Mouse (Mus musculus) fibroblast of lung, adult 2 months (primary cell): Measurements from ENCODE around the gene Phykpl.
"Not testable (repeated sequence)": the region's sequence is repeated elsewhere in the genome, so short reads cannot be mapped to it uniquely, and the experiment has no call there.

ENCODE experiments used
- DNase-seq: peaks from one replicate; pipeline ENCODE4 v3.0.0-alpha.2; 2011; ENCODE audit warnings: low read depth

Phykpl gene

GRCm38 (mm10) chr11:51618894-51619408 lies 34.4 kb downstream of the Phykpl start:
- no peak for DNase-seq

- peak; percentile 96 for DNase-seq
Measured at GRCm38 (mm10) chr11:51619409-51620060, 35.0 kb downstream of the Phykpl start, which contains the start of gene Nhp2. TSS of gene Nhp2 (plus strand) at chr11:51619735.

- no peak for DNase-seq
Measured at GRCm38 (mm10) chr11:51620084-51620483, 35.5 kb downstream of the Phykpl start.

GRCm38 (mm10) chr11:51621776-51622175 lies 37.2 kb downstream of the Phykpl start:
- no peak for DNase-seq

- DNase-seq: no peak
Measured at GRCm38 (mm10) chr11:51622971-51623491, 38.5 kb downstream of the Phykpl start.

- no peak for DNase-seq
Measured at GRCm38 (mm10) chr11:51625187-51625820, 40.7 kb downstream of the Phykpl start.

GRCm38 (mm10) chr11:51627425-51627824 lies 42.9 kb downstream of the Phykpl start:
- DNase-seq: no peak

GRCm38 (mm10) chr11:51627907-51628306 lies 43.4 kb downstream of the Phykpl start:
- DNase-seq: no peak

GRCm38 (mm10) chr11:51629651-51630314 lies 45.2 kb downstream of the Phykpl start:
- DNase-seq: no peak

GRCm38 (mm10) chr11:51632130-51632753 lies 47.7 kb downstream of the Phykpl start:
- no peak for DNase-seq

GRCm38 (mm10) chr11:51633200-51633599 lies 48.6 kb downstream of the Phykpl start:
- DNase-seq: not testable (repeated sequence)

- no peak for DNase-seq
Measured at GRCm38 (mm10) chr11:51633721-51634120, 49.2 kb downstream of the Phykpl start.

GRCm38 (mm10) chr11:51635127-51635524 lies 50.6 kb downstream of the Phykpl start:
- no peak for DNase-seq

- DNase-seq: peak; percentile 61
Measured at GRCm38 (mm10) chr11:51635525-51636322, 51.2 kb downstream of the Phykpl start, which contains the start of gene Rmnd5b. TSS of gene Rmnd5b (minus strand) at chr11:51635896.

GRCm38 (mm10) chr11:51636323-51636684 lies 51.7 kb downstream of the Phykpl start:
- peak; percentile 60 for DNase-seq

- DNase-seq: no peak
Measured at GRCm38 (mm10) chr11:51637971-51638414, 53.4 kb downstream of the Phykpl start.

- no peak for DNase-seq
Measured at GRCm38 (mm10) chr11:51638497-51638896, 53.9 kb downstream of the Phykpl start.

- DNase-seq: no peak
Measured at GRCm38 (mm10) chr11:51640748-51641147, 56.2 kb downstream of the Phykpl start.

- DNase-seq: no peak
Measured at GRCm38 (mm10) chr11:51643202-51643601, 58.6 kb downstream of the Phykpl start.

GRCm38 (mm10) chr11:51643761-51644160 lies 59.2 kb downstream of the Phykpl start:
- DNase-seq: no peak

GRCm38 (mm10) chr11:51644217-51644616 lies 59.7 kb downstream of the Phykpl start:
- DNase-seq: no peak
